Mouse (Mus musculus) bone marrow macrophage, adult 2 months (primary cell): ENCODE measurements around the gene Slco3a1. TPM values are rescaled to one million over a fixed set of nuclear protein-coding genes. Genes with fewer than 3 reads are reported as not detected.

Experiments
- H3K27ac ChIP-seq: 2 replicates; pipeline ENCODE4 v1.5.1; 2012; ENCODE audit warnings: low read depth, low read length; ENCODE audit not compliant: insufficient read depth
- H3K4me1 ChIP-seq: 2 replicates; pipeline ENCODE4 v1.6.1; 2012; ENCODE audit warnings: low read length; ENCODE audit not compliant: control insufficient read depth, insufficient read depth
- H3K4me3 ChIP-seq: 2 replicates; pipeline ENCODE4 v1.5.1; 2012; ENCODE audit warnings: mild to moderate bottlenecking, low read length, moderate library complexity; ENCODE audit not compliant: insufficient read depth
- CTCF ChIP-seq: IDR thresholded peaks from 2 replicates; pipeline ENCODE4 v1.5.1; 2012; ENCODE audit warnings: low read depth, mild to moderate bottlenecking, low read length, moderate library complexity
- POLR2A ChIP-seq: IDR thresholded peaks from 2 replicates; pipeline ENCODE4 v1.6.1; 2012; ENCODE audit warnings: mild to moderate bottlenecking, low read depth, low read length, borderline replicate concordance
- polyA plus RNA-seq: library from polyadenylated mRNA; stranded (reverse); fragments of >200 nt; gene quantifications from 2 replicates; pipeline ENCODE4 v1.2.4, GENCODE M21; 2012; ENCODE audit not compliant: missing spikeins, insufficient read depth, insufficient read length

Slco3a1 gene
- polyA plus RNA-seq, 1 experiment, result 5.7 TPM

GRCm38 (mm10) chr7:74518255-74518654, 36.3 kb downstream of the Slco3a1 start:
- Histone ChIP-seq H3K4me1 (no peaks in the 10 kb centered on the region), H3K4me3 (no peak overlapping the region), H3K27ac (no peak overlapping the region)
- TF ChIP-seq CTCF (no peak), POLR2A (no peak)

DNA sequence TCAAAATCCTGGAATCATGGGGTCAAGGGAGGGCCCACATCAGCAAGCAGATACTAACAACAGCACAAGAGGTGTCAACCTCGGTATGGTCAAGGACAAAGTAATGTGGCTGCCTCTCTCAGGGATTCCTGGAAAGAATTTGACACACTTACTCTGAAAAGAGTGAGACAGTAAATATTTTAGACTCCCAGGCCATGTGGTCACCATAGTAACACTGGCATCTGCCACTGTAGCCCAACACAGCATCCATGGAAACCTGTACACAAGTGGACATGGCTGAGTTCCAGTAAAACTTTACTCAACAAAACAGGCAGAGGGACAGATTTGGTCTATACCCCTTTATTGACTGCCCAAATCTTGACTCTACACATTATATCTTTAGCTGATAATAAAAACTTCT, 43.9 kb downstream of the Slco3a1 start:
- Histone ChIP-seq H3K27ac (no peak overlapping the region), H3K4me3 (no peak overlapping the region), H3K4me1 (no peaks in the 10 kb centered on the region)
- TF ChIP-seq CTCF (no peak), POLR2A (no peak)

DNA sequence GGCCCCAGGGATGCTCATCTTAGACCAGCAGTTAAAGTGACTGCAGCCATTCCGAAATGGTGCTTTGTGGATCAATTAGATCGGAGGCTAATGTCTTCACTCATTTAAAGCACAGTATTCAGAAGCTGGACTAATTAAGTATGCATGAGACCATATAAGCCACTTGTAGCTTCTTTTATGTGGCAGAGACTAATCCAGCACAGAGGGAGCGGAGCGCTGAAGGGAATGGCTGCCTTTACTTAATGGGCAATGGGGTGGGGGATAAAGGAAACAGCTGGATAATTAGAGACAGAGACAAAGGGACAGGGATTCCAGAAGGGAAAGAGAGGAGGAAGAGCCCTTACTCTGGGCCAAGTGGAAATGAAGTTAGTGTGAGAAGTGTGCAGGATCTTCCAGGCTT, 46.4 kb downstream of the Slco3a1 start:
- Histone ChIP-seq H3K4me1 (no peaks in the 10 kb centered on the region), H3K27ac (no peak overlapping the region), H3K4me3 (no peak overlapping the region)
- no peak for TF ChIP-seq POLR2A

DNA sequence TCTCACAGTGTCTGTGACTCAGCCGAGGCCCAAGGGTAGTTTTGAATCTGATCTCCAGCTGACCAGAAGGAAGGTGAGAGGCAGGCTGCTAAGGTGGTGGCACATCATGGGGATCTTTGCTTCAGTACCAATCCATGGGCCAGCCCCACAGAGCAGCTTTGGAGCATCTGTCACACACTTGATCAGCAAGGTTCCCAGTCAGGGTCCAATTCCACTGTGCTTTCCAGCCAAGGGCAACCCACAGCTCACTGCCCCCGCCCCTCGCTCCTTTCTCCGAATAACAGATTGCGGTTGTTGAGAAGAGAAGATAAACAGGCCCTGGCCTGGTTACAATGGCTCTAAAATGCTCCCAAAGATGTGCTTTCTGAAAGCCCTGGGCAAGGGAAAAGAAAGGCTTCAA, 47.7 kb downstream of the Slco3a1 start:
- no peak for TF ChIP-seq POLR2A
- no peak for TF ChIP-seq CTCF

DNA sequence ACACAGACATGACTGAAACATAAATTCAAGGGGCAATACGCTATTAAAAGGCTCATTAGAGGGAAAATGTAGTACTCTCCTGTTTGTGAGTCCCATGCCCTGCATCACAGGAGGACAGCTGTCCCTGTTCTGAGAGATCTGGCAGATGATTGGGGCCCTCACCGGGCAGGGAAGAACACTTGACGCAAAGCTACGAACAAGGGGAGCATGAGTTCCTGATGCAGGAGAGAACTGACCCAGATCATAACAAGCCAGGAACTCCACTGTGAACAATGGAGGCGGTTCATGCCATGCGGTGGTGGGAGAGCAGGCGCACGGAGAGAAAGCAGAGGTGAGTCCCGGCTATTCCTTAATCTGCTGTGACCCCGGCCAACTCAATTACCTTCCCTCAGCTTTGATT, 48.9 kb downstream of the Slco3a1 start:
- TF ChIP-seq CTCF (no peak), POLR2A (no peak)
- H3K4me1 ChIP-seq, result no peaks in the 10 kb centered on the region

More for the DNA sequence above, 47.7 kb downstream of the Slco3a1 start:
- H3K4me1 ChIP-seq, result no peaks in the 10 kb centered on the region
- no peak overlapping the region for H3K27ac ChIP-seq
- no peak overlapping the region for H3K4me3 ChIP-seq

GRCm38 (mm10) chr7:74501187-74501586, 53.4 kb downstream of the Slco3a1 start:
- no peak for TF ChIP-seq CTCF
- no peak for TF ChIP-seq POLR2A
- H3K4me1 ChIP-seq, result no peaks in the 10 kb centered on the region

More for the DNA sequence above, 48.9 kb downstream of the Slco3a1 start:
- Histone ChIP-seq H3K4me3 (no peak overlapping the region), H3K27ac (no peak overlapping the region)

DNA sequence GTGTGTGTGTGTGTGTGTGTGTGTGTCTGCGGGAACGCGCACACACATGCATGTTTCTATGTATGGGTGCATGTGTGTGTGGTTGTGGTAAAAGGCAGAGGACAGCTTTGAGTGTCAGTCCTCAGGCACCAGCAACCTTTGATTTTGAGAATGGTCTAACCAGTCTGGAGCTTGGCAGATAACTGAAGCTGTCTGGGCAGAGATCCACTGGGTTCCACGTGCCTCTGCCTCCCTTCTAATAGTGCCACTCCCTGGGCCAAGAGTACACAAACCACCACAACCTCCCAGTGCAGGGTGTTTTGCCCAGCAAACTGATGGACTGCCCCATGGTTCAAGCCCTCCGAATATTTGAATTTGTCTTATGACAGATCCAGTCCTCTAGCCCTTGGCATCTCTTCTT, 55.1 kb downstream of the Slco3a1 start:
- TF ChIP-seq POLR2A (no peak), CTCF (no peak)
- Histone ChIP-seq H3K4me3 (no peak overlapping the region), H3K4me1 (no peaks in the 10 kb centered on the region), H3K27ac (no peak overlapping the region)

More at GRCm38 (mm10) chr7:74501187-74501586, 53.4 kb downstream of the Slco3a1 start:
- no peak overlapping the region for H3K4me3 ChIP-seq
- no peak overlapping the region for H3K27ac ChIP-seq

- Histone ChIP-seq H3K4me3 (no peak overlapping the region), H3K27ac (no peak overlapping the region), H3K4me1 (no peaks in the 10 kb centered on the region)
- no peak for TF ChIP-seq CTCF
- TF ChIP-seq POLR2A, result no peak
These were observed 56.2 kb downstream of the Slco3a1 start for GRCm38 (mm10) chr7:74498266-74498980.

- no peak overlapping the region for H3K4me3 ChIP-seq
- TF ChIP-seq POLR2A (no peak), CTCF (no peak)
- H3K27ac ChIP-seq, result no peak overlapping the region
- H3K4me1 ChIP-seq, result no peaks in the 10 kb centered on the region
These were observed 57.4 kb downstream of the Slco3a1 start for GRCm38 (mm10) chr7:74497203-74497602.

GRCm38 (mm10) chr7:74495451-74495850, 59.1 kb downstream of the Slco3a1 start:
- no peak overlapping the region for H3K4me3 ChIP-seq
- no peaks in the 10 kb centered on the region for H3K4me1 ChIP-seq
- TF ChIP-seq POLR2A (no peak), CTCF (no peak)

DNA sequence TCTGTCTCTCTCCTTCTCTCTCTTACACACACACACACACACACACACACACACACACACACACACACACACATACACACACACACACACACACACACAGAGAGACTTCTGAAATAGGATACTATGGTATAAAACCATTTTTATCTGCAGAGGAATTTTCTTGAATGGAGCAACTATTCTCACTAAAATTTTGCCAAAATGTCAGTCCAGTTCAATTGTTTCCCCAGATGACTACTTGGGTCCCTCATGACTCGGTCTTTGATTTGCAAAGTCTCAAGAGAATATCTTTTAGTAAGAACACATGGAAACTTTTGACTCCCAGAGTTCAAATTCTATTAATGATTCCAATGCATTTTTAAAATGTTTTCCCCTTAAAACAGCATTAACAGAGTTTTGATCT, 60.8 kb downstream of the Slco3a1 start:
- Histone ChIP-seq H3K27ac (no peak overlapping the region), H3K4me3 (no peak overlapping the region), H3K4me1 (no peaks in the 10 kb centered on the region)
- TF ChIP-seq CTCF (no peak), POLR2A (no peak)

More at GRCm38 (mm10) chr7:74495451-74495850, 59.1 kb downstream of the Slco3a1 start:
- no peak overlapping the region for H3K27ac ChIP-seq
